ENCODE assay signal across 26 mouse cellular contexts in genomic region chr9:42213142-42213541, GRCm38 (mm10). TPM values are rescaled to one million over a fixed set of nuclear protein-coding genes. Genes with fewer than 3 reads are reported as not detected.
A peak's percentile ranks its signal among the peaks of the same experiment; 100 is the strongest.
DNase-seq lines count a peak whose midpoint lies in the region; ATAC-seq and TF ChIP-seq lines count a peak whose summit lies in the region.
"Had no signal": no experiment of that assay in that cellular context is flagged by ENCODE, and none has a peak within 500 bp of the region (broad histone marks: within the 10 kb centered on the region; RNA-seq: fewer than 3 reads in every experiment).

No protein-coding gene starts in this region.

- no peak for ATAC-seq in lung, postnatal 0 days
- ATAC-seq: forebrain, embryonic 14.5 days; forebrain, postnatal 0 days; hindbrain, embryonic 16.5 days; intestine, embryonic 15.5 days had no signal

- no peak for TF ChIP-seq CTCF in lung, postnatal 0 days (IDR thresholded peaks at IDR 0.05)

- no peak overlapping the region for H3K4me3 ChIP-seq in lung, postnatal 0 days (ENCODE audit: low read depth, low read length)
- H3K4me3 ChIP-seq: embryonic facial prominence, embryonic 12.5 days; embryonic facial prominence, embryonic 15.5 days; heart, embryonic 13.5 days; hindbrain, embryonic 10.5 days; hindbrain, embryonic 13.5 days; intestine, embryonic 15.5 days had no signal

- H3K4me1 ChIP-seq in lung, postnatal 0 days (ENCODE audit: insufficient read depth, low read depth, low read length): no peaks in the 10 kb centered on the region
- H3K4me1 ChIP-seq: embryonic facial prominence, embryonic 12.5 days; embryonic facial prominence, embryonic 15.5 days; heart, embryonic 13.5 days; intestine, embryonic 15.5 days had no signal

- no peak overlapping the region for H3K27ac ChIP-seq in lung, postnatal 0 days (ENCODE audit: low read length)
- H3K27ac ChIP-seq: embryonic facial prominence, embryonic 12.5 days; embryonic facial prominence, embryonic 15.5 days; heart, embryonic 13.5 days; hindbrain, embryonic 10.5 days; hindbrain, embryonic 13.5 days; intestine, embryonic 15.5 days had no signal

- H3K9ac ChIP-seq in lung, postnatal 0 days (replicated peaks; ENCODE audit: low read depth): no peak overlapping the region
- H3K9ac ChIP-seq: embryonic facial prominence, embryonic 12.5 days; embryonic facial prominence, embryonic 15.5 days; forebrain, postnatal 0 days; heart, embryonic 13.5 days; hindbrain, embryonic 13.5 days; intestine, embryonic 15.5 days had no signal

- H3K27me3 ChIP-seq in lung, postnatal 0 days (replicated peaks; ENCODE audit: insufficient read depth, low read length): no peaks in the 10 kb centered on the region
- H3K27me3 ChIP-seq: CH12.LX; embryonic facial prominence, embryonic 12.5 days; embryonic facial prominence, embryonic 15.5 days; heart, embryonic 13.5 days; hindbrain, embryonic 13.5 days; intestine, embryonic 15.5 days had no signal

- no peak overlapping the region for H3K4me2 ChIP-seq in lung, postnatal 0 days (replicated peaks; ENCODE audit: low read depth, low read length)
- H3K4me2 ChIP-seq: embryonic facial prominence, embryonic 12.5 days; embryonic facial prominence, embryonic 15.5 days; heart, embryonic 13.5 days; hindbrain, embryonic 13.5 days; intestine, embryonic 15.5 days had no signal

- no peaks in the 10 kb centered on the region for H3K9me3 ChIP-seq in lung, postnatal 0 days (ENCODE audit: low read length)
- H3K9me3 ChIP-seq: embryonic facial prominence, embryonic 12.5 days; embryonic facial prominence, embryonic 15.5 days; G1E; heart, embryonic 13.5 days; hindbrain, embryonic 10.5 days; hindbrain, embryonic 13.5 days; intestine, embryonic 15.5 days had no signal

- WGBS in lung, postnatal 0 days: 74% methylated on average over 1 of the region's 1 CpGs

- TF ChIP-seq EP300 in lung, postnatal 0 days (IDR thresholded peaks at IDR 0.05): 0 out of 2 replicates have a peak, but pooled peaks have one; percentile 31

- no peaks in the 10 kb centered on the region for H3K36me3 ChIP-seq in lung, postnatal 0 days (ENCODE audit: insufficient read depth, low read length)
- H3K36me3 ChIP-seq: embryonic facial prominence, embryonic 12.5 days; embryonic facial prominence, embryonic 15.5 days; G1E; heart, embryonic 13.5 days; hindbrain, embryonic 10.5 days; hindbrain, embryonic 13.5 days; intestine, embryonic 15.5 days had no signal

- intact Hi-C loops in heart, postnatal 25 days (cut with DNase I): no loop called here

- peak; percentile 86 for DNase-seq in heart, adult 11 months
- DNase-seq in heart, postnatal 25 days (ENCODE audit: low spot score): no peak
- DNase-seq in lung, postnatal 0 days (ENCODE audit: low spot score): peak; percentile 36
- DNase-seq in lung, postnatal 25 days (ENCODE audit: low spot score): no peak
- peak; percentile 54 for DNase-seq in Muller cell, postnatal 12 days (ENCODE audit: inconsistent ontology term)
- no peak for DNase-seq in kidney, postnatal 36 days
- DNase-seq: adrenal gland, adult 2 months; adrenal gland, postnatal 14 days; B cell, adult 2 months; cerebellum, adult 11 months; cerebellum, adult 2 months; cerebellum, adult 9-11 months; cerebellum, postnatal 25 days; forebrain, postnatal 0 days; gastrocnemius, postnatal 14 days; heart, postnatal 36 days had no signal

RNA-seq across cellular contexts. Expression of gene Sc5d, which starts 50.9 kb away (rescaled TPM):
- total RNA-seq in heart, postnatal 25 days (2021): 10 to 100 TPM; 14.7 to 14.9 TPM
- 40.8 and 41.0 TPM in 2 replicates for polyA plus RNA-seq in lung, postnatal 0 days (2015; fragmentation: Nextera tagmentation; extraction: Ambion mirVana)

Comparison
In these comparisons a context has a peak if more than half of its experiments do, and no peak if none do; other contexts are left out.
1. DNase-seq: peak in heart, adult 11 months (single experiment), lung, postnatal 0 days (single experiment) and Muller cell, postnatal 12 days (single experiment); none in heart, postnatal 25 days (single experiment), lung, postnatal 25 days (single experiment) and kidney, postnatal 36 days (0 of 2).